Mouse (Mus musculus) left cerebral cortex, adult 2 months (tissue): ENCODE results near the gene Rtcb. TPM values are rescaled to one million over a fixed set of nuclear protein-coding genes. Genes with fewer than 3 reads are reported as not detected.

Experiments used
- DNase-seq, 2 experiments: peaks; one replicate each; pipeline ENCODE4 v3.0.0; 2021 to 2022; ENCODE audit warnings: low spot score in 2 of 2, mixed read lengths in 1 of 2; ENCODE audit errors: extremely low spot score in 1 of 2
- H3K27ac ChIP-seq: fragments of 200-600 bp; 2 replicates; pipeline ENCODE4 v1.8.1; 2022
- H3K4me3 ChIP-seq: fragments of 200-600 bp; 2 replicates; pipeline ENCODE4 v1.8.1; 2022
- CTCF ChIP-seq: fragments of 200-600 bp; IDR thresholded peaks from 2 replicates; pipeline ENCODE4 v1.8.1; 2022; ENCODE audit warnings: antibody characterized with exemption, mild to moderate bottlenecking, moderate library complexity
- intact Hi-C: fragments of 180-260 bp; cut with DNase I; formaldehyde crosslinking; loops from one replicate; pipeline ENCODE4 v1.15.1; 2025
- total RNA-seq, 2 experiments: library from RNA; stranded (reverse); gene quantifications; 2 replicates each; pipeline ENCODE4 v1.2.3; 2021

The Rtcb gene
- total RNA-seq, 2 experiments from 2014 or later = 102 to 116 TPM

DNA sequence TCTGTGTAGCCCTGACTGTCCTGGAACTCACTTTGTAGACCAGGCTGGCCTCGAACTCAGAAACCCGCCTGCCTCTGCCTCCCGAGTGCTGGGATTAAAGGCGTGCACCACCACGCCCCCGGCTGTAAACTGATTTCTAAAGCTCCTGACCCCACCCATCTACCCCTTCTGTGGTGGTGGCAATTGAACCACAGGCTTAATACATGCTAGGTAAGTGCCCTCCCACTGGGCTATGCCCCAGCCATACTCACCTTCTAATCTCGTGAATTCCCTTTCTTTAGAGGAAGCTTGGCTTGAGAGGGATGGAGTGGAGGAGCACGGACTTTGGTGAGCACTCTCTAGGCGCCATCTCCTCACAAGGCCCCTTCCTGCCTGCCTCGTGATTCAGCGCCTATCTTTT lies 27.7 kb downstream of the Rtcb start:
- intact Hi-C loops = loop anchor here (10.0 kb wide), 1 partner anchor 255 kb away; no protein-coding TSS in a partner anchor
- DNase-seq = no peak
- H3K4me3 ChIP-seq = no peak overlapping the region
- no peak overlapping the region for H3K27ac ChIP-seq
- no peak for TF ChIP-seq CTCF

DNA sequence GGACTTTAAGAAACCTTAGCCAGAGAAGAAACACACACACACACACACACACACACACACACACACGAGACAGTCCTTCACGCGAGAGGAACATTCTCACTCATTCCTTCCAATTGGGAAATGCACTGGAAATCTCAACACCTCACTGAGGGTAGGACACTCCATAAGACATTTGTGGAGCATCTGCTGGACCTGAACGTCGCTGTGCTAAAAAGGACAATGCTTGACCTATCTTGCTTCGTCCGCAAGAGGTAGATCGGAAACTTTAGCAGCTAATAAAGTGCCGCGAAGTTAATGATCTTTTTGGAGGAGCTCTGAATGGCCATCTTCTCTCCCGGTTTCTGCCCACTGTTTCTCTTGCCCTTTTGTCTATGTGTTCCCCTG lies 28.4 kb downstream of the Rtcb start:
- Histone ChIP-seq H3K27ac (no peak overlapping the region), H3K4me3 (peak overlapping the region; percentile 38)
- no peak for TF ChIP-seq CTCF
- DNase-seq = no peak
- intact Hi-C loops = loop anchor here (10.0 kb wide), 1 partner anchor 254 kb away; no protein-coding TSS in a partner anchor

DNA sequence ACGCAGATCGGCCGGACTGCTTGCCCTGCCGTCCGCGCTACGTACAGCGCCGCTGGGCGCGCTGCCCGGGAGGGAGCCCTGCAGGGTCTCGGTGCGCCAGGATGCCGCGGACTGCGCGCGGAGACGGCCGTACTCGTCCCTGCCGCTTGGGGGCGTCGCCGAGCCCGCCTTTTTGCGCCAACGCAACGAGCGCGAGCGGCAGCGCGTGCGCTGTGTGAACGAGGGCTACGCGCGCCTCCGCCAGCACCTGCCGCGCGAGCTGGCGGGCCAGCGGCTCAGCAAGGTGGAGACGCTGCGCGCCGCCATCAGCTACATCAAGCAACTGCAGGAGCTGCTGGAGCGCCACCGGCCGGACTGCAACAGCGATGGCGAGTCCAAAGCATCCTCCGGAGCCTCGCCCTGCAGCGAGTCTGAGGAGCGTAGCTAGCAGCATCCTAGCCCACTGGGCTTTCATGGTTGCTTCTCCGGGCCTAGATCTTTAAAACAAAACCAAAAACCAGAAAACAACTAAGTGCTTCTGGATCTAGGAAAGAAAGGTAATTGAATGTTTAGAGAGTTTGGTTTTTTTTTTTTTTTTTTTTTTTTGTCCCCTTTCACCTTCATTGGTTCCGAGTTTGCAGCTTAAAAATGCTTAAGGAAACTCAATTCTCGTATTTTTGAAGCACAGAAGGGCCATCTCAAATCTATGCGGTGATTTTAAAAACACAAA lies 29.0 kb downstream of the Rtcb start:
- peak overlapping the region; percentile 71 for H3K27ac ChIP-seq
- intact Hi-C loops = loop anchor here (10.0 kb wide), 1 partner anchor 254 kb away; no protein-coding TSS in a partner anchor
- peak overlapping the region; percentile 59 for H3K4me3 ChIP-seq
- peak; percentile 76 for TF ChIP-seq CTCF
- DNase-seq = peak; percentile 84 to 85

DNA sequence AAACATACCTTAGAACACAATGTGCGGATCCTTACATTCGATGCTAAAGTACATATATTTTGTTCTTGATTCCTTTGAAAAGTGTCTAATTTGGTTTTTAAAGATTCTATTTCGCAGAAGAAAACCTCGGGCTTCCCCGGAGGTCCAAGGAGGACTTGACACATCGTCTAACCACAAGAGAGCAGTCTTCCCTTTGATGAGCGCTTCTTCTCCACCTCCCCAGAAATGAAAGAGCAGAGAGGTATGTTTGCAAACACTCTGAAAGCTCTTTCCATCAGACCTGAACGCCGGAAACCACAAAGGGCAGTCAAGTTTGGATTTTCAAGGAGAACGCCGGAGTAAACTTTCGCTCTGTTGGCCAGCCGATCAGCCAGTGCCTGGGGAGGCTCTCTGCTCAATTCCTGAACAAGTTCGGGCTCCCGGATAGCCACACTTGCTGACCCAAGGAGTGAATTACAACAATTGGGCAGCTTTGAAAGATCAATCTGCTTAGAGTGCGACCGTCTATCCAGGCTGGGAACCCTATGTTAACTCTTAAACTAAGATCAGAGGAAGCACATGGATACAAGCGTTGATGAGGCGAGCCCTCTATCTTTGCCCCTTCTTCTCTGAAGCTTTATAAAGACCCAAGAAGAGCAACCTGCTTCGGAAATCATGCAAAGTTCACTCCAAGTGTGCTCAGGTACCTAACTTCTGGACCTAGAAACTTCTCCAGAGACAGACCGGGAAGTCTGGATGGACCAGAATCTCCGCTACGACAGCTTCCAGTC lies 29.8 kb downstream of the Rtcb start, which contains the start of gene Ascl4:
Gene Ascl4 (plus strand): TSS at position 6 of the 770 bp plus-strand sequence.
- intact Hi-C loops = loop anchor here (10.0 kb wide), 1 partner anchor 253 kb away; no protein-coding TSS in a partner anchor
- Histone ChIP-seq H3K27ac (no peak within 1 kb of the TSS), H3K4me3 (peak within 1 kb of the TSS; percentile 59)
- peak in 1 of 2 experiments; percentile 11 for DNase-seq
- peak; percentile 4 for TF ChIP-seq CTCF

GRCm38 (mm10) chr10:85916498-85917309 lies 40.9 kb downstream of the Rtcb start, which contains the start of gene Prdm4:
Prdm4 (minus strand) TSS chr10:85917142.
- TF ChIP-seq CTCF = peak; percentile 25
- intact Hi-C loops = no loop called here
- H3K4me3 ChIP-seq = peak within 1 kb of the TSS; percentile 96

More at GRCm38 (mm10) chr10:85916498-85917309, 40.9 kb downstream of the Rtcb start, which contains the start of gene Prdm4:
- DNase-seq = peak; percentile 94 to 98
- H3K27ac ChIP-seq = peak within 1 kb of the TSS; percentile 85

Other genes with a start within 250 kb of the Rtcb start
- 10 to 100 TPM; 18.6 TPM for gene Pwp1, start 128.3 kb downstream of the Rtcb start, total RNA-seq
- 10 to 100 TPM; 26.4 to 30.8 TPM for gene Prdm4, start 40.7 kb downstream of the Rtcb start, total RNA-seq
- under 1 TPM in 1 of 2 experiments, not detected in 1; 0.23 TPM for gene Ascl4, start 30.1 kb downstream of the Rtcb start, total RNA-seq
- gene Bpifc, start 54.1 kb upstream of the Rtcb start, total RNA-seq = under 1 TPM in 1 of 2 experiments, not detected in 1; 0.11 TPM
- 10 to 100 TPM; 25.9 to 27.1 TPM for gene Fbxo7, start 64.1 kb upstream of the Rtcb start, total RNA-seq